Mouse (Mus musculus): ENCODE results near the gene Fbln1. TPM values are rescaled to one million over a fixed set of nuclear protein-coding genes. Genes with fewer than 3 reads are reported as not detected.

The Fbln1 gene
- polyA plus RNA-seq, 1 experiment, result 48.1 TPM

DNA sequence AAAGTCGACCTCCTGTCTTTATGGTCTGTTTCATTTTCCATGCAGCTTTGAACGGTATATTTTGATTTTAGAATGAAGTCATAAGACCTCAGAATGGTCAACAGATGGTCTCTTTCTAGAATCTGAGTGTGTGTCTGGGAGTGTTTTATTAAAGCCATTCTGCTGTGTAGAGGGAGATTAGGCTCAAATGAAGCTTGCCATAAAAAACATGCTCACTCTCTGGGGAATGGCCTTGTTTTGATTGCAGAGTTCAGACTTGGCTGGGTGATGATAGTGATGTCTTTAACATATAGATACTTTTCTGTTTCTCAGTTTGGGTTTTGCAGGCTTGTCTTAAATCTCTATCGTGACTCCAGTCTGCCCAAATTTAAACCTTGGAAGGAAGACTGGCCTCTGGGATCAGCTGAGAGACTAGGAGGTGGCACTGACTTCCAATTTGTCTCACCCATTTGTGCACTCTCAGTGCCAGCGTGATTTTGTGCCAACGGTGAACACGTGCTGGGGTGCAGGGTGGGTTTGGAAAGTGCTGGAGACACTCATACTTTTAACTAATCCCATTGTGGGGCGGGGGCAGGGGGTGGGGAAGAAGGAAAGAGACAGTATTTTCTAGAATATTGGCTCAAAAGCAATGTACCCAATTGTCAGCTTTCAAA lies 26.1 kb upstream of the Fbln1 start:
- TF ChIP-seq CTCF (IDR thresholded peaks at IDR 0.05; ENCODE audit: low read depth, low read length) (no peak), EP300 (IDR thresholded peaks at IDR 0.05; ENCODE audit: insufficient read depth, low read depth, low read length) (no peak), POLR2A (IDR thresholded peaks at IDR 0.05; ENCODE audit: insufficient read depth, low read length) (no peak)
- H3K4me3 ChIP-seq (ENCODE audit: low read depth, low read length), result no peak overlapping the region
- H3K4me1 ChIP-seq (ENCODE audit: control insufficient read depth, insufficient read depth, low read length), result no peaks in the 10 kb centered on the region
- H3K27me3 ChIP-seq (ENCODE audit: control insufficient read depth, insufficient read depth, low read length, poor library complexity, severe bottlenecking), result no peaks in the 10 kb centered on the region; the same call in 1 of the 2 replicates
- no peaks in the 10 kb centered on the region for H3K36me3 ChIP-seq (ENCODE audit: control insufficient read depth, insufficient read depth, low read length, poor library complexity, severe bottlenecking)
- H3K27ac ChIP-seq (ENCODE audit: insufficient read depth, low read length), result no peak overlapping the region
- H3K9me3 ChIP-seq (replicated peaks; ENCODE audit: control insufficient read depth, insufficient read depth, low read length, poor library complexity, severe bottlenecking), result no peaks in the 10 kb centered on the region
- no peak overlapping the region for H3K9ac ChIP-seq (ENCODE audit: low read depth, poor library complexity, severe bottlenecking)

DNA sequence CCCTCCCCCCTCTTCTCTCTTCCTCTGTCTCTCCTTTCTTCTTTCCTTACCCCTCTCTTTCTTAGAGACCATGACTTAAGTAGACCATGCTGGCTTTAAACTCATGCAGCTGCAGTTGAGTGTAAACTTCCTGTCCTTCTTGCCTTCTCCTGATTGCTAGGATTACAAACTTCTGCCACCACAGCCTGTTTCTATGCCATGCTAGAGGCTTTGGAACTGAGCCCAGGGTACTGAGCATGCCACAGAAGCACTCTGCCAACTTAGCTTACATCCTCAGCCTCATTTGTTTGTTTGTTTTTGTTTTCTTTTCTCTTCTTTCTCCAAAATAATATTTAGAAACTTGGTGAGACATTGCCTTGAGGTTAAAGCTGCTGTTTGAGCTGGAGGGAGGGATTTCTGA lies 25.4 kb upstream of the Fbln1 start:
- Histone ChIP-seq H3K27ac (ENCODE audit: insufficient read depth, low read length) (no peak overlapping the region), H3K9me3 (replicated peaks; ENCODE audit: control insufficient read depth, insufficient read depth, low read length, poor library complexity, severe bottlenecking) (no peaks in the 10 kb centered on the region), H3K4me3 (ENCODE audit: low read depth, low read length) (no peak overlapping the region), H3K4me1 (ENCODE audit: control insufficient read depth, insufficient read depth, low read length) (no peaks in the 10 kb centered on the region), H3K27me3 (ENCODE audit: control insufficient read depth, insufficient read depth, low read length, poor library complexity, severe bottlenecking) (no peaks in the 10 kb centered on the region; the same call in 1 of the 2 replicates), H3K36me3 (ENCODE audit: control insufficient read depth, insufficient read depth, low read length, poor library complexity, severe bottlenecking) (no peaks in the 10 kb centered on the region), H3K9ac (ENCODE audit: low read depth, poor library complexity, severe bottlenecking) (no peak overlapping the region)
- TF ChIP-seq EP300 (IDR thresholded peaks at IDR 0.05; ENCODE audit: insufficient read depth, low read depth, low read length) (no peak), CTCF (IDR thresholded peaks at IDR 0.05; ENCODE audit: low read depth, low read length) (no peak)

DNA sequence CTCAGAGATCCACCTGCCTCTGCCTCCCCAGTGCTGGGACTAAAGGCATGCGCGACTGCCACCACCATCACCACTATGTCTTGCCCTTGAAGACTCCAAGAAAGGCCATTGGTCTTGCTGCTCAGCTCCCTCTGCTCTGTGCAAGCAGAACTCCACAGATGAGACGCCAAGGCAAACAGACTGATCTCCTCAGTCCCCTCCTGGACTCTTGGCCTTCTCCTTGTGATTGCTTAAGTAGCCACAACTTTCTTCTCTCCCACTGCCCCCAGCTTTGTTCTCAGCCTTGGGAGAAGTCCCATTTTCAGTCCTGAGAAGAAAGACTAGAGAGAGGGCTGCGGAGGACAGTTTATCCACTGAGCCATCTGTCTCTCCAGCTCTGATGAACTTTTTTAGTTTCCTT lies 23.7 kb upstream of the Fbln1 start:
- no peak overlapping the region for H3K4me3 ChIP-seq (ENCODE audit: low read depth, low read length)
- no peak overlapping the region for H3K9ac ChIP-seq (ENCODE audit: low read depth, poor library complexity, severe bottlenecking)
- no peak overlapping the region for H3K27ac ChIP-seq (ENCODE audit: insufficient read depth, low read length)
- TF ChIP-seq POLR2A (IDR thresholded peaks at IDR 0.05; ENCODE audit: insufficient read depth, low read length), result no peak
- TF ChIP-seq CTCF (IDR thresholded peaks at IDR 0.05; ENCODE audit: low read depth, low read length), result no peak
- TF ChIP-seq EP300 (IDR thresholded peaks at IDR 0.05; ENCODE audit: insufficient read depth, low read depth, low read length), result no peak
- H3K4me1 ChIP-seq (ENCODE audit: control insufficient read depth, insufficient read depth, low read length), result no peaks in the 10 kb centered on the region
- no peaks in the 10 kb centered on the region for H3K36me3 ChIP-seq (ENCODE audit: control insufficient read depth, insufficient read depth, low read length, poor library complexity, severe bottlenecking)
- H3K27me3 ChIP-seq (ENCODE audit: control insufficient read depth, insufficient read depth, low read length, poor library complexity, severe bottlenecking), result no peaks in the 10 kb centered on the region
- H3K9me3 ChIP-seq (replicated peaks; ENCODE audit: control insufficient read depth, insufficient read depth, low read length, poor library complexity, severe bottlenecking), result no peaks in the 10 kb centered on the region

DNA sequence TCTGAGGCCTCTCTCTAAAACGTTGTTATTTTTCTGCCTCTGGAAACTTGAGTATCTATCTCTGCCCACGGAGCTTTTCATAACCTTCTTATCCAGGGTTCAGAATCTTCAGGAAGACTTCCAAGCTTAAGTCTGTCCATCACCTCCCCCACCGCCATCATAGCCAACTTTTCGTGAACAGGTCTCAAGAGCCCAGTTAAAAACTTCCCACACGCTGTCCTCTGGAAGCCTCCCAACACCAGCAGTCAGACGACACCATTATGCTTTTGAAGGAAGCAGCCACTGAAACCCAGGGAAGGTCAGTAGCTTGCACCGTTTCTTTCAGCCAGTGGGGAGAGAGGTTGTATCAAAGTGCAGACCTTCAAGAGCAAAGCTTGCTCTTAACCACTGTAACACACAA lies 18.8 kb upstream of the Fbln1 start:
- no peaks in the 10 kb centered on the region for H3K36me3 ChIP-seq (ENCODE audit: control insufficient read depth, insufficient read depth, low read length, poor library complexity, severe bottlenecking)
- TF ChIP-seq POLR2A (IDR thresholded peaks at IDR 0.05; ENCODE audit: insufficient read depth, low read length) (no peak), EP300 (IDR thresholded peaks at IDR 0.05; ENCODE audit: insufficient read depth, low read depth, low read length) (no peak), CTCF (IDR thresholded peaks at IDR 0.05; ENCODE audit: low read depth, low read length) (no peak)
- no peaks in the 10 kb centered on the region for H3K4me1 ChIP-seq (ENCODE audit: control insufficient read depth, insufficient read depth, low read length)
- no peak overlapping the region for H3K4me3 ChIP-seq (ENCODE audit: low read depth, low read length)
- H3K27me3 ChIP-seq (ENCODE audit: control insufficient read depth, insufficient read depth, low read length, poor library complexity, severe bottlenecking), result no peaks in the 10 kb centered on the region
- H3K9ac ChIP-seq (ENCODE audit: low read depth, poor library complexity, severe bottlenecking), result no peak overlapping the region
- H3K9me3 ChIP-seq (replicated peaks; ENCODE audit: control insufficient read depth, insufficient read depth, low read length, poor library complexity, severe bottlenecking), result no peaks in the 10 kb centered on the region
- H3K27ac ChIP-seq (ENCODE audit: insufficient read depth, low read length), result no peak overlapping the region

DNA sequence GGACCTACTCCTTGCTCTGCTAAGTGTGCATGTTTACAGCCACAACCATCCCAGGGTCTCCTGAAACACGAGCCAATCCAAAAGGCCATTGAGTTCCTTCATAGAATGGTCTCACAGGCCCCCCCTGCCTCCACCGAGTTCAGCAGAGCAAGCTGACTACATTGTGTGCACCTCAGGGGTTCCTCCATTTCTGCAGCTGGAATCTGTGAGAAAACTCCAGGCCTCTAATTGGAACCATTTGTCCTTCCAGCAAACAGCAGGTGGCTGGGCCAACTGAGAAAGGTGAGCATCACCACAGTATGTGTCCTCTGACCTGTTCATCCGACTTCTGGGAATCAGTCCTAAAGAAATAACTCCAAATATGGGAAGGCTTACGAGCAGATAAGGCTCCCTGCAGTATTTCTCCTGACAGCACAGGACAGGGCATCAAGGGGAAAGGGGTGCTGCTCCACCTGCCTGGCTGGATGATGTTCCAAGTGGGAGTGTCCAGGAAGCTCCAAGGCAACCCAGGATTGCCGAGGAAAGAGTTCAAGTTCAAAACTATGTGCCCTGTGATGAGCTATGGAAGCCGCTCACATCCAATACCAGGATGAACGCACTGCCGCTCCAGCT lies 17.5 kb upstream of the Fbln1 start:
- no peaks in the 10 kb centered on the region for H3K36me3 ChIP-seq (ENCODE audit: control insufficient read depth, insufficient read depth, low read length, poor library complexity, severe bottlenecking)
- no peak for TF ChIP-seq CTCF (IDR thresholded peaks at IDR 0.05; ENCODE audit: low read depth, low read length)
- no peak for TF ChIP-seq EP300 (IDR thresholded peaks at IDR 0.05; ENCODE audit: insufficient read depth, low read depth, low read length)
- TF ChIP-seq POLR2A (IDR thresholded peaks at IDR 0.05; ENCODE audit: insufficient read depth, low read length), result no peak
- no peak overlapping the region for H3K9ac ChIP-seq (ENCODE audit: low read depth, poor library complexity, severe bottlenecking)
- no peak overlapping the region for H3K27ac ChIP-seq (ENCODE audit: insufficient read depth, low read length)
- H3K4me3 ChIP-seq (ENCODE audit: low read depth, low read length), result no peak overlapping the region
- no peaks in the 10 kb centered on the region for H3K9me3 ChIP-seq (replicated peaks; ENCODE audit: control insufficient read depth, insufficient read depth, low read length, poor library complexity, severe bottlenecking)
- H3K27me3 ChIP-seq (ENCODE audit: control insufficient read depth, insufficient read depth, low read length, poor library complexity, severe bottlenecking), result no peaks in the 10 kb centered on the region
- no peaks in the 10 kb centered on the region for H3K4me1 ChIP-seq (ENCODE audit: control insufficient read depth, insufficient read depth, low read length)
